Mouse (Mus musculus) mesoderm, embryonic 11.5 days (tissue): ENCODE results near the gene Scyl2.
"Not testable (repeated sequence)": the region's sequence is repeated elsewhere in the genome, so short reads cannot be mapped to it uniquely, and the experiment has no call there.

Source experiments
- DNase-seq: peaks from one replicate; pipeline ENCODE4 v3.0.0-alpha.2; 2012; ENCODE audit warnings: low read depth, low spot score

Gene Scyl2

GRCm38 (mm10) chr10:89679448-89679847 is 6.6 kb downstream of the Scyl2 start:
- DNase-seq: no peak

GRCm38 (mm10) chr10:89678054-89678453 is 8.0 kb downstream of the Scyl2 start:
- no peak for DNase-seq

- DNase-seq: no peak
These were observed 9.5 kb downstream of the Scyl2 start for GRCm38 (mm10) chr10:89676609-89677008.

GRCm38 (mm10) chr10:89670371-89670770 is 15.7 kb downstream of the Scyl2 start:
- DNase-seq: not testable (repeated sequence)

DNA sequence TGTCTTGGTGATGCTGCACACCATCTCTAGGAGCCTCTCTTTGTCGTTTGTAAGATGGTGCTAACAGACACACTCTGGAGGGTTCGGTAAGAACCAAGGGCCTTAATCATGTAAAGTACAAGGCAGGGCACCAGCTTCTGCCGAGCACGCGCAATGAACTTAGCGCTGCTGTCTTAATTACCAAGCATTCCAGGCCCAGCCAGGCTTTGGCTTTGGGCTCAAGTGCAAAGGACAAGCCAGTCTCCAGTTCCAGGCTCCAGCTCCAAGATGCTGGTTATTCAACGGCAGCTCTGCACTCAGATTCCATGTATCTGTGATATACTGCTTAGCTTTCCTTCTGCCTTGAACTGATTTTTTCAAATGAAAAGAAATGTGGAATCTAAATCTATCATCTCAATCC is 18.5 kb downstream of the Scyl2 start:
- no peak for DNase-seq

DNA sequence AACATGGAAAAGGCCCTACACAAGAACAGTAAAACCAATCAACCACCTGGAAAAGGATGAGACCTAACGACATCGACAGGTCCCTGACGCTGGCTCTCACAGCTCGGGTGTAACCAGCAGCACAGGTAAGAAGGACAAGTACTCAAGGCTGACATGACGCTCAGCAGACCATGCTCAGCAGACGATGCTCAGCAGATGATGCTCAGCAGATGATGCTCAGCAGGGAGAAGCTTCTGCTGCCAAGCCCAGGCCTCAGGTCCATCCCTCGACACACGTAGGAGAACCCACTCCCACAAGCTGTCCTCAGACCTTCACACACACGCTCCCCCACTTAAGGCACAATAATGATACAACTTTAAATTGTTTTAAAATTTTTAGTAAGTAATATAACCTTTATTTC is 20.4 kb downstream of the Scyl2 start:
- no peak for DNase-seq

GRCm38 (mm10) chr10:89664977-89665645 is 21.0 kb downstream of the Scyl2 start:
- DNase-seq: no peak

- DNase-seq: no peak
These were observed 29.7 kb downstream of the Scyl2 start for GRCm38 (mm10) chr10:89656366-89656765.

GRCm38 (mm10) chr10:89652912-89653311 is 33.2 kb downstream of the Scyl2 start:
- no peak for DNase-seq

- no peak for DNase-seq
These were observed 34.4 kb downstream of the Scyl2 start for GRCm38 (mm10) chr10:89651691-89652090.

DNA sequence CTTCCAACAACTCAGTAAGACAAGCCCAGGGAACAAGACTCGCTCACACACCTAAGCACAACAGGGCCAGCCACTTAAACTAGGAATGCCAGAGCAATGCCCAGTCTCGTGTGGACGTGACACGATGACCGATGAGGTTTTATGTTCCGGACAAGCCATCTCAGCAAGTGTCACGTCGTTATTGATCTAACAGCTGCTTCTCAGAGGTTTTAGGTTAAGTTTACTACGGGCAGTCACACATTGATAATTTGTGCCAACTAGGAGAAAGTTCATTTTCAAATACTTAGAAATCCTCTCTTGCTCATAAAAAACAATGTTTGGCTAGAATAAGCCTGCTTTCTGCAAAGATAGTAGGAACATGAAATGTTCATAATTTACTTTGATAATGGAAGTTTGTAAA is 39.2 kb downstream of the Scyl2 start:
- no peak for DNase-seq

GRCm38 (mm10) chr10:89637001-89637400 is 49.1 kb downstream of the Scyl2 start:
- DNase-seq: no peak

- DNase-seq: no peak
These were observed 51.1 kb downstream of the Scyl2 start for GRCm38 (mm10) chr10:89635018-89635417.

DNA sequence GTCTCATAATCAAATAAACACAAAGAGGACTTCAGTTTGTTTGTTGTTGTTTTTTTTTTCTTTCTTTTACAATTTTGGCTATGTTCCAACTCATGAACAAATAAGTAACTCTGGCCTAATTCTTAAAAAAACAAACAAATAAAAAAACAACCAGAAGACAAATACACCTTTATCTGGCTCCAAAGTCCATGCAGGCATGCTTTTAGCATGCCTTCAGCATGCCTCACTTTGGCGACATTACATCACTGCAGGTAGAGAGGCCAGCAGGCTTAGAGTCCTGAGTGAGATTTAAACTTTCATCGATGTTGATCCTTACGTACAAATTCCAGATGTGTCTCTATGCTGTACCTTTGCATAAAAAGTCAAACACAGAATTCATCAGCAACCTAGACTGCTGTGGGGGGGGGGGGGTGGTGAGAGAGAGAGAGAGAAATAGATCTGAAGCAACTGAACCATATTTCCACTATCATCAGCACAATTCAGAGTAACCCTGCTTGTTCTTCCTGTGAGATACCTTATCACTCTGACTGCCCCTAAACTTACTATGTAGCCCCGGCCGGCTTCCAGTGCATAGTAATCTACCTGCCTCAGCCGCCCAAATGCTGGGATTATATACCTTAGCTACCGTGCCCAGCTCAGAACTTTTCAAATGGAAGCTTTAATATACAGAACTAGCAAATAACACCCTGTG is 52.2 kb downstream of the Scyl2 start:
- DNase-seq: no peak

- DNase-seq: no peak
These were observed 53.0 kb downstream of the Scyl2 start for GRCm38 (mm10) chr10:89633121-89633520.

DNA sequence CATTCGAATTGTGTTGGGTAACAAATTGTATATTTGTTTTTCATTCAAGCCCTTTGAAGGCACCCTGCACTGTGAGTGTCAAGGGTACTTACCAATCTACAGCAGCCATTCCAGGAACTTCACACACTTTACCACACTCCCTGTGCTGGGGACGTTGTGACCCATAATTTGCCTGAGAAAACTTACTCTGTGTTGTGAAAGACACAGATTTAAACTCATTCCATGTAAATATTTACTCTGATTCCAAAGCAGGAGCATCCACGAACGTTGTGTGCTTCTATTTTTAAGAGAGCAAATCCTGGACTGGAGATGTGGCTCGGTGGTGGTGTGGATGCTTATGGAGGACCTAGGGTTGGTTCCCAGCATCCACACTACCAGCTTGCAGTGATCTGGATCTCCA is 54.3 kb downstream of the Scyl2 start:
- DNase-seq: no peak

- DNase-seq: no peak
These were observed 55.5 kb downstream of the Scyl2 start for GRCm38 (mm10) chr10:89630564-89630963.

GRCm38 (mm10) chr10:89630052-89630451 is 56.0 kb downstream of the Scyl2 start:
- DNase-seq: peak; percentile 86

DNA sequence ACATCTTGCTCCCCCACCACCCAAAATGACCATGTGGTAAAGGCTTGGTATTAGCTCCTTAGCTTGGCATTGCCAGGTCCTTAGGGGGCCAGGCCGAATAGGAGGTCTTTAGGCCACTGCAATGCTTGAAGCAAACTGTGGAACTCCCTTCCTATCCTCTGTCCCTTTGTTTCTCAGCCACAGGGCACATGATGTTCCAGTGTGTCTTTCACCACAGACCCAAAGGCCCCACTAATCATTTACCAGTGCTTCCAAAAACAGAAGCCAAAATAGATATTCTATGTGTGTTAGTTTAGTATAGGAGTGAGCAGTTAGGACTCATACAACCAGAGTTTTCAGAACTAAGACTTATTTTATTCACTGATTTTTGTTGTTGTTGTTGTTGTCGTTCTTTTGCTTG is 59.4 kb downstream of the Scyl2 start:
- no peak for DNase-seq

DNA sequence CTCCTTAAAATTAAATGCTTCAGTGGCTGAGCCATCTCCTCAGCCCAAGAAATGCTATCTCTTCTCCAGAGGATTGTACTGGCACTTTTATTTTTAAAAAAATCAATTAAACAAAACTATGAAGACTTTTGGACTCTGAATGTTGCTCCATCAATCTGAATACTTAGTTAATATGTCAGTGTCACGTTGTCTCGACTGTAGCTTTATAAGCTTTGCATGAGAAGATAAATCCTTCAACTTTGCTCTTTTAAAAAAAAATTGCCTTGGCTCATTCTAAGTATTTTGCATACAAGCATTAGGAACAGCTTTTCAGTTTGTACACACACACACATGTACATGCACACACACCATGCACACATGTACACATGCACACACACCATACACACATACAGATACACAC is 61.9 kb downstream of the Scyl2 start:
- DNase-seq: no peak

- no peak for DNase-seq
These were observed 65.0 kb downstream of the Scyl2 start, which contains the start of gene Slc17a8 for GRCm38 (mm10) chr10:89621129-89621528. TSS of gene Slc17a8 (minus strand) at chr10:89621253.

GRCm38 (mm10) chr10:89599311-89599710 is 86.8 kb downstream of the Scyl2 start:
- DNase-seq: no peak

GRCm38 (mm10) chr10:89597275-89597674 is 88.8 kb downstream of the Scyl2 start:
- no peak for DNase-seq
